Mouse (Mus musculus) lung, adult 18-20 months (tissue): ENCODE results near the gene Gm20388.

Experiments
- DNase-seq, 2 experiments: peaks; one replicate each; pipeline ENCODE4 v3.0.0; 2022; ENCODE audit warnings: mixed read lengths in 2 of 2

Gene Gm20388

DNA sequence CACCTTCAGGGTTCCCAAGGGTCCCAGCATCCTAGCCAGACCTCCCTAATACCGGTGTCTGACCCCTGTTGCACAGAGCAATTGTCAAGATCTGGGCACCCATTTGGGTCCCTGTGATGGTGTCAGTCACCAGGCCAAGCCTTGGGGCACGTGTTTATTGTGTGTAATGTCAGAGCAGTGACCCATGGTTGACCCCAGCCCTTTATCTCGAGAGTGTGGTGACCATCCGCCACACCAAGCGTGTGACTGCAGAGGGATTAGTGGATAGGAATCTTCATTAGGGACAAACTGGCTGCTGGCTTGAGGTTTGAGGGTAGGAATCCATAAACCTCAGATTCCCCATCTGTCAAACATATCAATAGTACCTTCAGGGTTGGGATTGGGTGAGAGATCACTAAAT lies 2758.7 kb downstream of the Gm20388 start:
- no peak for DNase-seq

DNA sequence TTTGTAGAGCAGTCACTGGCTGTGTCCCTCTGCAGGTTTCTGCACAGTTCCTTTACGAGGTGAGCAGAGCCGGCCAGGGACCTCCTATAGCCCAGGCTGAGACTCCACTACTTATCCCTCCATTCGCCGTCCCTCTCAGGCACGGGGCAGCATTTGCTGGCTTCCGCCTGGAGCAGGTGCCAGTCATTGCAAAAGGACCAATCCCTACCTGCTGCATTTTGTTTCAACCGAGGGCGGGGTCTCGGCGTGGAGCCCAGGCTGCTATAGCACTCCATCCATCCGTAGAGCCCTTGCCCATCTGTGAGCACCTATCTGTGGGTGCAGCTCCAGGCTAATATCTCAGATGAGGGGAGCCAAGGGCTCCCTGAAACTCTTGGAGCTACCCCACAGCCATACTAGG lies 2759.4 kb downstream of the Gm20388 start:
- DNase-seq, result no peak

DNA sequence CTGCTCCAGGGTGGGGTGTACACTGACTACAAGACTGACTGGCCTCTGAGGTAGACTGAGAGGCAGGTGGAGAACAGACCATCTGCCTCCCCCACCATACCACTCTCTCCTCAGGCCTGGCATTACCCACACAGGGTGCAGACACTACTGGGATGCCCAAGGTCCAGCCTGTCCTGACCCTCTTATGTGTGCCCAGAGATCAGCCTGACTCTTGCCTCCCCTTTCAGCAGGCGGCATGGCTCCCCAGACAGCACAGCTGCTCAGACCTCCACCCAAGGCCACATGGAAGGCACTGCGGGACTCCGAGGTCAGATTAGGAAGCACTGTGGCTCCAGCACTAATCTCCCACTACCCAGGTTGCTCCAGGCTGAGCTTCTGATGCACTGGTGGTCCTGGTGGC lies 2760.1 kb downstream of the Gm20388 start:
- DNase-seq, result no peak

DNA sequence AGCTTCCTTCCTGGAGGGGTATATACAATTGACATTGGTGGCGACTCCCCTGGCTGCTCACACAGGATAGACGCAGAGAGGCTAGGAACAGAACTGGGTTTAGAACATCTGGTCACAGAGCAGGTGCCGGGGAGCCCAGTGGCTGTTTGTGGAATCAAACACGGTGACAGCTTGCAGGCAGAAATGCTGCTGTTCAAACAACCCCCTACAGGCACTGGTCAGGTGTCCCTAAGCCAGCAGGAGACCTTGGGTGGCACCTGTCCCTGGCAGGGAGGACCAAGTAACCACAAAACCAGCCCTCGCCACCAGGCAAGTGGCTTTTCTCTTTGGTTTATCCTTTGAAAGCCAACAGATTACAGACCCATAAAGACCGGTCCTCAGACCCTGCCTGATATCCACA lies 2761.3 kb downstream of the Gm20388 start:
- DNase-seq, result no peak

DNA sequence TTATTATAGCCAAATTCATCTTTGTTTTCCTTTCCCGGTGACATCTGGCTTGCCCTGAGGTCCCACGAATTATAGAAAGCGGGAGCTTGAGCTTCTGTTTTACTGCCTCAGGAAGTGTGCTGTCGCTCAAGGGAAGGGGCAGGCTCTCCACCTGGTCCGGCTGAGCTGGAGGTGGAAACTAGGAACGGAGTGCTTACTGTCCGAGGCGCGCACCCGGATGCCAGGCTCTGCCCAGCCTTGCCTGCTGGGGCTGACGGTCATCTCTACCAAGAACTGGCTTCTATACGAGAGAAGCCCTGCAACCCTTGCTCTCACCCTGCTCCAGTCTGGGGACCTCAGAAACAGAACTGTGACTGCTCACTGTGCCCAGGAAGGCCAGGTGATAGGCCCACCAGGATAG lies 2763.3 kb downstream of the Gm20388 start:
- no peak for DNase-seq

DNA sequence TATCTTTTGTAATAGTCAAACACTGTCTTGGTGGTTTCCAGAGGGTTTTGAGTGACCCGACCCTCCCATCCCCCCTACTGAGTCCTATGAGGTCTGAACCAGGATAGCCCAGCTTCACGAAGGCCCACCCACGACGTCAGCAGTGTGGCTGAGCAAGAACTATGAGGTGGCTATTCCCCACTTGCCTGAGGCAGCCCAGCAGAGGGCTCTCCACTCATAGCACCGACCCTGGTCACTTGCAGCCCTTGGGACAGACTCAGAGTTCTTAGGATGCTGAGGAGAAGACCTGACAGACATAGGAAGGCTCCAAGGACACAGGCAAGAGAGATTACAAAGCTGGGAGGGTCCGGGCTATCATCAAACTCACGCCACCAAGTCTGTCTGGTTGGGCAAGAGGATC lies 2764.4 kb downstream of the Gm20388 start:
- peak in 1 of 2 experiments; percentile 46 for DNase-seq

DNA sequence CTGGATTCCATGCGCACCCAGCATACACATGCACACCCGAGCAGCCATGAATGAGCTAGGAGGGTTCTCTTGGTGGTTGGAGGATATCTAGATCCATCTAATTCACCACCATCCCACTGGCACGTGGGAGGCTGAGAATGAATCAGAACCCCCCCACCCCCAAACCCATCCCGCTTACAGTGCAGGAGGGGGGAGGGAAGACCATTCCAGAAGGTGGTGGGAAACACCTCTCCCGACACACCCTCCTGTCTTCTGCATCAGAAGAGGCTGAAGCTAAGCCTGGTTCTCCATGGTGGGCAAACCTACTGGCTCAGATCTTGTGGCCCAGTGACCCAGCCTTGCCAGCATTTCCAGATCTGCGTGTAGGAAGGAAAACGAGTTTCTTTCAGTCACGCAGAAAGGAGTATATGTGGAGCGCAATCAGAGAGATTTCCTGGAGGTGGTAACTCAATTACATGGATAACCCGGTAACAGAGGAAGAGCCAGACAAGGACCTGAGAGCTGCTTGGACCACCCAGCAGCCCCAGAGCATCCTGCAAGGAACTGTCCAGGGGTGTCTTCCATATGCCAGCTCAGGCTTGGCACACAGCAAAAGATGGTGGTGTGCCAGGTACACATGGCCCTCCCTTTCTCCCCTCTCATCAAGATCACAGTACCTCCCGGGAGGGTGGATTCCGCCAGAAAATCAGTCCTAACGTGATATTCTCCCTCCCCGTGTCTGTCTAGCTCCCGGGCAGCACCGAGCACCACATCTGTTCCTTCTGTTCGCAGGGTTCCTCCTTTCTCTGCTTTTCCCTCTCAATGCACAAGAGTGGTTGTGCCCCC lies 2765.2 kb downstream of the Gm20388 start:
- DNase-seq, result no peak

DNA sequence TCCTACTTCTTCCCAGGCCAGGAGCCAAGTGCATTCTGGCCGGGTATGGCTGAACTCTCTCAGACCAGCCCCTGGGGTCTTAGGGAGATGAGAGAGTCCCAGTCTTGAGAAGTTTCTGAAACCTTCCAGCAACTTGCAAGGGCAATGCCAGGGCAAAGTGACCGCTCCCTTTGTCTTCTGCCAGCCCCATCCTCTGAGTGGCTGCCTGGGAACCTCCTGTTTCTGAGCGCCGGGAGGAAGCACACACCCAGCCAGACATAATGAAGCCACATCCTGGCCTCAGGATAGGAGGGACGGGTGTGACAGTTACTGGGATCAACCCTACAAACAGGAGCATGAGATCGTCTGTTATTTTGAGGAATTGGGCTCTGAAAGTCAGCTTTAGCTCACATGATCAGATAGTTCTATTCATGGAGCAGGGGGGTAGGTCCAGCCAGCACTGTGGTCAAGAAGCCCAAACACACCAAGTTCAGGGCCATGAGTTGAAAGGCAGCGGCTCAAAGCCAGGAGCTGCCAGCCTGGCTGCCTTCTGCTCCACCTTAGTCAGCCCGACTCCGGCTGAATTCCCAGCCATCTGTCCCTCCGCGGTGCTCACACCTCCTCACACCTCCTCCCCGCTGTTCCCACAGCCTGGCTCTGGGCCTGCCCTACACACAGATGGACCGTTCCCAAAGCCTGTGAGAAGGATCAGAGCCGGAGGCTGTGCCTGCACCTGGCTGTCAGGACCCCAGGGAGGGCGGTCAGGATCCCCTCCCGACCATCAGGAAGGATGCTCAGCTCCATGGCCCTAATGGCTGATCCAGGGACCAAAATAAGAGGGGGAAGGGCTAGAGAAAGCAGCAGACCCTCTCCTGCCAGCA lies 2766.2 kb downstream of the Gm20388 start:
- peak; percentile 75 to 84 for DNase-seq

DNA sequence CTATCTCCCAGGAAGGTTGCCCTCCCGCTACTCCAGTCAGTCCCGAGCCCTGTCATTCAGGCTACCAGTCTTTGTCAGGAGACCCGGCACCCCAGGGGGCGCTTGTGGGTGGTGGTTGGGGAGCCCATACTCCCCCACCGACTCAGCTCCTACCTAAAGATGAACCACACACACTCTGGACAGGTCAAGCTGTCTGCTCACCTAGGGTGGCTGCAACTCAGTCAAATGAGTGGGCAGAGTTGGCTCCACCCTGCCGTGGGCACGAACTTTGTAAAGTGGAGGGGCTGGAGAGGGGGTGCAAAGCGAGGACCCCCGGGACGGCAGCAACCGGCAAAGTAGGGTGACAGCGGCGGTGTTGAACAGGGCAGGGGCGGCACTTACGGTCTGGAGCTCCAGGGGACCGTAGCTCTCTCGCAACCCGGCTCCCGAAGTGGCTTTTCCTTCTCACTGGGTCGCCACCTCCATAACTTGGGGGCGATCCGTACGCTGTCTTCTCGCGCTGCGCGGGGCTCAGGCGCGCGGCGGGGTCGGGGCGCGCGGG lies 2766.9 kb downstream of the Gm20388 start:
- no peak for DNase-seq

DNA sequence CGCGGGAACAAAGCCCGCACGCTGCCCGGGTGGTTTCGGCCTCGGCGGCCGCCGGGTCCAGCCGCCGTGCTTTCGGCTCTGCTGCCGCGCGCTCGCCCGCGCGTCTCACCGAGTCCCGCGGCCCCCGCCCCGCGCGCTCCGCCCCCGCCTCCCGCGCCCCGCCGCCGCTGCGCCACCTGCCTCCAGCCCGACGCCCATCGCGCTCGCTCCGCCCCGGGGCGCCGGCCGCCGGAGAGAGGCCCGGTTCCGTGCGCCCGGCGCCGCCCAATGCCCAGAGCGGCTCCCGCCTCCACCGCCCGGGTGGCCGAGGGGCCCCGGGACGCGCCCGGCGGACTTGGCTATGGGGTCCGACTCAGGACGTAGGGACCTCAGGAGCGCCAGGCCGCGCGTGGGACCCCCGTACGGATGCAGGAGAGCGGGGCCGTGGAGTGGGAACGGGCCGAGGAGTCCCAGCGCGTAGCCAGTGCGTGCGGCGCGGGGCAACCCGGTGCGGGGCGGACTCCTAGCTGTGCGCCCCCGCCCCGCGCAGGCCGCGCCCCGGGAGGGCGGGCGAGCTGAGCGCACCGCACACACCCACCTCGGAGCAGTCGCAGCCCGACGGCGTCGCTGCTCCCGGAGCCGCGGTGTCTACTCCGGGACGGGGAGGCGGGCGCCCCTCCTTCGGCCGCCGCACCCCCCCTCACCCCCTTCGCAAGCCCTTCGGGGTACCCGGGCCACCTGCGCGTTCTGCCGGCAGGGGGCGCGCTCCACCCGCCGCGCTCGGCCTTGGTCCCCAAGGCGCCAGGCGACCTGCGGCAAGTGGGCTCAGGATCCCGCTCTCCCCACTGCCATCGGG lies 2767.6 kb downstream of the Gm20388 start:
- peak; percentile 82 to 84 for DNase-seq

DNA sequence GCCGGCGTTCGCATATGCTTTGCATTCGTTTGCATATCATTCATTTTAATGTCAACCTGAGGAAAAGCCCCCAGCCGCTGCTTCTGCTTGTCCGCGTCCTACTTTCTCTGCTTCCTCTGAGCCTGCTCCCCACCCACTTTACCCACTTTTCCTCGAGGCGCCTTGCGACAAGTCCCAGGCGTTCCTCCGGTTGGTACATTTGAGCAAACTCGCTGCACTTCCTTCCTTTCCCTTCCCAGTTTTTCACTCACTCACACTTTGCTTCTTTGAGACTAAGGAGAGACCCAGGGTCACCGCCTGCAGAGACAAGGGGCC lies 2768.2 kb downstream of the Gm20388 start:
- DNase-seq, result no peak

DNA sequence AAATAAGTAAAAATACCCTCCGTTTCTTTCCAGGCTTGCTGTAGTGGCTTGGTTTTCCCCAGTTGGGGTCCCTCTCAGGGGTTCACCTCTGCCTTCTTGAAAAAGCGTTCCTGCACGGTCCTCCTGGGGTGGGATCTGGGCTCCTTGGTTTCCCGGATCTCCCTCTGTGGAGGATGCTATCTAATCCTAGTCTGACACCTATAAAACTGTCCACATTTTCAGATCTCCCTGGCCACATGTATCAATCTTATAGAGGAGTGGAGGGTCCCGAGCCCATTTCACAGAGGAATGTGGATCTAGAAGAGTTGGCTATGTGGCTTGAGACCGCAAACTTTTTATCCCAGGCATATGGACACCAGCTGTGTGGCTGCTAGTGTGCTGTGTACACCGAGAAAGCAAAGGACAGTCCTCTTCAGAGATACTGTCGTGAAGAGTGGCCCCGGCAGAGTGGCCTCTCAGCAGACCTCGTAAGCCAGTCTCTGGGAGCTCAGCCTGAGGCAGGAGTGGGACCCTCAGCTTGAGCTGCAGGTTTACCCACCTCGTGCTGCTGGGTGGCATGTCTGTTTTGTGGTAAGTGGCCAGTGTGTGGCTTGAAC lies 2768.8 kb downstream of the Gm20388 start:
- DNase-seq, result no peak

DNA sequence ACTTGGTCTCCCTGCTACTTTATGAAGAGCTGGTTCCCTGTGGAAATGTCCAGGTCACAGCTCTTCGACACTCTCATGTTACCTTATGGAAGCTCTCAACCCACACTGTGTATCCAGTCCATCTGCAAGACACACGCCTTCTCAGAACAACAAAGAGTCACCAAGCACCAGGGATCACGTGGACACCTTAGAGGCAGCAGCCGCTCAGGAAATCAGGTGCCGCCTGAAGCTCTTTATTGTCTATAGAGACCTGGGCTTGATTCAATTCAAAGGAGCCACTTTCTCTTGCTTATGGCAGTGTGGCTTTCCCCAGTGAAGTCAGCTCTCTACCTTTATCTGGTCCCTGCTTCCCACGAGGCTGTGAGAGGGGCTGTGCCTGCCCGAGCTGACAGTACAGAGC lies 2769.5 kb downstream of the Gm20388 start:
- DNase-seq, result no peak

DNA sequence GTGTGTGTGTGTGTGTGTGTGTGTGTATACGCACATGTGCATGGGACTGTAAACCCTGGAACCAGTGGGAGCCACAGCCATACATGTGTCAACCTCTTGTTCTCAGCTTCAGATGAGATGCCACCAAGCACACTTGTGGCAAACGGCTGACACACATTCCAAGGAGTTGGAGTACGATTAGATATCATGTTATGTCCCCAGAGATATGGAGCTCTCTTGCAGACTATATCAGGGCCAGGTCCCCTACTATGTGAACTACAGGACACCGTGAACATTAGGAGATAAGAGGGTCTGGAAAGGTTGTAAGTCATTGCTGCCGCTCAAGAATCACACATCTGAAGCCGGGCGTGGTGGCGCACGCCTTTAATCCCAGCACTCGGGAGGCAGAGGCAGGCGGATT lies 2772.2 kb downstream of the Gm20388 start:
- DNase-seq, result no peak

DNA sequence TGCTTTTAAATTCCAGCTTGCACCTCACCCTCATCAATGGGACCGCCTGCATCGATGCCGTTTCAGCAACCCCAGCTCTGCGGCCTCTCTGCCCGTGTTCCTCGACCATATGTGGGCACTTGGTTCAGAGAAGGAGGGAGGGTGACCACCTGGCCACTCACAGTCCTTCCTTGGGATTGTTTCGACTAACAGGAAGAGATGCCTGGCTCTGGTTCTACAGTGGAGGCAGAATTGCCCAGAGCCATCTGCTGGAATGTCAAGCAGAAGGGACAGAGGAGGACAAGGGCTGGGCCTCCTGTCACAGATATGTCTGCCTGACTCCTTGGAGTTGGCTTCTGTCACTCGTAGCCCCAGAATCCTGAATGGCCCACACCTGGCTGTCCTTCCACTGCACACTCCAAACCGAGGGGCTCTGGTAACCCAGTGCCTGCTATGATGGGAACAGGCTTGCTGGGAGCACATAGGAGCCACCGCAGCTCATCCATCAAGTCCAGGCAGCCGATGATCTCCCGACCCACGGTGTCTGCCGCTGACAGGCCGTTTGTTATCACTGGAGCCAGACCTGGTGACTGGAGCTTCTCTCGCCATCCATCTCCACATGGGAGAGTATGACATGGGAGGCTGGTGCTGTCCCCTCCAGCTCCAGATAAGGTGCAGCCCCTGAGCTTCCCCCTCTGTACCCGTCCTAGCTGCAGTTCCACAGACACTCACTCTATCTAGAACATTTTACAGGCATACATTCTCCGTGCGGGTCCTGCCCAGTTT lies 2774.6 kb downstream of the Gm20388 start:
- DNase-seq, result no peak

DNA sequence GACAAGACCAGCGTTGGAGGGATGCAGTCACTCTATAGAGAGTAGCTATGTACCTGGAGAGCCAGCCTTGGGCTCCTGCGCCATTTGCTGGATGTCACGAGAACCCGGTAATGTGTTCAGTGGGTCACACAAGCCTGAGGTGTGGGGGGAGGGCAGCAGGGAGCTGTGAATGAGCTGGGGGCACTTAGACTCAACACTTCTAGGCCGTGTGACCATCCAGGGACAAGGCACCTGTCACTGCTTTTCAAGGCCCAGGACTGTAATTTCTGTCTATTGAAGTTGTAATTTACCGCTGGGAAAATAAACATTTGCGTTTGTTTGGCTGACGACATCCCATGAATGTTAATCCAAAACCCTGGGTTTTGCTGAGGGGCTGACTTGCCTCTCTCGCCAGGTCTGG lies 2776.2 kb downstream of the Gm20388 start:
- DNase-seq, result no peak

DNA sequence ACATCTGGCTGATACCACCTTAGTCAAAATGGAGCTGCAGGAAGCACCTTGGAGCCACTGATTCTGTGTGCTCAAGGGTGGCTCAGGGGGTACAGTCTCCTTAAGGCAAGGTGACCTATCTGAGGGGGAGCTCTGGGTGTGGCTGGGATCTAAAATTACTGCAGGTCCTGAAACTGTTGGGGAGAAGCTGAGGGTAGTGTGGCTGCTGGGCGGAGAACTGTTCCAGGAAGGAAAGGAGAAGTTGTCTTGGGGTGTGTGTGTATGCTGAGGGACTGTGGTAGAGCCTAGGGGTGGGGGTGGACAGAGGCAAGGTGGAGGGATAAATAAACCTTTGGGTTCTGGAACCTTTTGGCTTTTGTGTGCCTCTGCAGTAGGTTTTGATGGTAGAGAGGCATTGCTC lies 2778.7 kb downstream of the Gm20388 start:
- no peak for DNase-seq

DNA sequence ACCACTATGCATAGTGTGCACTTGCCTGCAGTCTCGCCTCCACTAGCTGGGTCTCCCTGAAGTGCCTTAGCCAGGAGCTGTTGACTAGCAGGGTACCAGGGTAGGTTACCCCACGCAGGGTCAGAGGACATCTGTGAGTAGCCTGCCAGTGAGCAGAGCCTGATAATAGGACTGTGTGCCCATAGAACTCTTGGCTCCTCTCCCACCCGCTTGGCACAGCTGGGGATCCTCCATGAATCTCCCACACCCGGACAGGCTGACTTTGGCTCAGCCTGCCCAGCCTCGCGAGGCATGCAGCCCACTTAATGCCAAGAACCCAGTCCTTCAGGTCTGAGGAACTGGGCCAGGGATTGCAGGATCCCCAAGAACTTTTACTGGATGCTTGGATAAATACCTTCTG lies 2780.4 kb downstream of the Gm20388 start:
- DNase-seq, result no peak

DNA sequence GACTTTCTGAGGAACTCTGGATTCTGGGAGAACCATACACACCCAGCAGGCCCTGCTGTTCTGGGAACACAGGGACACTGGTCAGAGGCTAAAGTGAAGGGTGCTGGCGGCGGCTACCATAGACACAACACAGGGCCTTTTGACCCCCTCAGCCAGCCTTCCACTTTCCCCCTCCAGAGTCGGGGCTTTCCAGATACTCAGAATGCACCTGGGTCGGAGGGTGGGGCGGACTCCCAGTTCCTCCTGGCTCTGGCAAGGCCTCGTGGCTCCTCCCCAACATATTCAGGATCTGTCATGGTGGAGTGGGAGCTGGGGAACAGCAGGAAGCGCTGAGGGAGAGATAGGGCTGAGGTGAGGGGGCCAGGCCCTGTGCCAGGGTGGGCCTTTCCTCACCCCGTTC lies 2781.5 kb downstream of the Gm20388 start:
- DNase-seq, result no peak

DNA sequence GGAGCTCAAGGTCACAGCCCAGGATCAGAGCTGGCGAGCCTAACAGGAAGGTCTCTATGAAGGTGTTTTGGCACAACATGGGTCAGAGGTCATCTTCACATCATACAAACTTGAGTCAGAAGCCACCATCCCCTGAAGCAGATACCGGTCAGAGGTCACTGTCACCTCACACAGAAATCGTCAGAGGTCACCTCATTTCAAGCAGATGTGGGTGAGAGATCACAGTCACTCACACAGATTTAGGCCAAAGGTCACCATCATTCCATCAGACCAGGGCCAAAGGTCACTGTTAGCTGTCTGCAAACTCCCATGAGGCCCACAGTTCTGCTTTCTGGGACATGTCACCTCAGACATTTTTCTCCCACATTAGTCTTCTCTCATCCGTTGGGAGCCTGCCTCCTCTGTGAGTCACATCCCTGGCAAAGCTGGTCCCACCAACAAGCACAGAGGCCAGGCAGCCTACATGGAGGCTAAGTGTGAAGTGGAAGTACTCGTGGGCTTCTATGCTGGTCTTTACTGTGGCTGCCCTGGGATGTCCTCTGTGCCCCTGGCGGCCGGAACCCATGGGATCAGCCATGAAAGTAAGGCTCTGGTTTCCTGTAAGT lies 2784.9 kb downstream of the Gm20388 start:
- DNase-seq, result no peak

DNA sequence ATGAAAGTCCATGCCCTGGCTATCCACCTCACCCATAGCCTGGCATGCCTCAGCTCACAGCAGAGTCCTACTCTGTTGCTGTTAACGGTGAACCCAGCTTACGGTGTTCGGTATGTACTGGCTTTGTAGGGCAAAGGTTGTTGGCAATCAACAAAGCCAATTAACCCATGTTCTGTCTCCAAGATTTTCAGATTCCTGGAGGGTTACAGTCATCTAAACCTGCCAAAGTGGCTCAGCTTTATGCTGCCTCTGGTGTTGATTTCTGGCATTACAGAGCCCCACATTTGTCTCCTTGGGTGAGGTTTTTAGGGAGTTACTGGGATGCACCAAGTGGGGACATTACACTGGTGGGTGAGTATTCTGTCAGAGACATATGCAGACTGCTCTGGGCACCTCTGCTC lies 2786.5 kb downstream of the Gm20388 start:
- no peak for DNase-seq
